Mouse (Mus musculus): Measurements from ENCODE around the gene Slfn5.
"Not testable (repeated sequence)": the region's sequence is repeated elsewhere in the genome, so short reads cannot be mapped to it uniquely, and the experiment has no call there.

Gene Slfn5

GRCm38 (mm10) chr11:82950736-82951481 lies at the start of gene Slfn5:
Gene Slfn5 (plus strand): TSS chr11:82951349.
- peak; percentile 62 to 74 for DNase-seq

- DNase-seq = no peak
These were observed 49.4 kb upstream of the Slfn5 start for GRCm38 (mm10) chr11:82901606-82902310.

- no peak for DNase-seq
These were observed 46.2 kb upstream of the Slfn5 start for GRCm38 (mm10) chr11:82904952-82905351.

- no peak for DNase-seq
These were observed 45.3 kb upstream of the Slfn5 start for GRCm38 (mm10) chr11:82905816-82906215.

- peak; percentile 96 to 97 for DNase-seq
These were observed 43.2 kb upstream of the Slfn5 start, which contains the start of gene Nle1 for GRCm38 (mm10) chr11:82907651-82908607. Gene Nle1 (minus strand): TSS chr11:82908411.

- peak in 1 of 2 experiments; percentile 11 for DNase-seq
These were observed 42.5 kb upstream of the Slfn5 start for GRCm38 (mm10) chr11:82908608-82908989.

GRCm38 (mm10) chr11:82910250-82910649 lies 40.9 kb upstream of the Slfn5 start, which contains the start of gene Unc45b:
Gene Unc45b (plus strand): TSS chr11:82910550.
- DNase-seq = no peak

- DNase-seq = no peak
These were observed 40.3 kb upstream of the Slfn5 start for GRCm38 (mm10) chr11:82910679-82911389.

- DNase-seq = peak; percentile 89
These were observed 36.3 kb upstream of the Slfn5 start for GRCm38 (mm10) chr11:82914711-82915352.

GRCm38 (mm10) chr11:82920768-82921167 lies 30.4 kb upstream of the Slfn5 start:
- no peak for DNase-seq

- no peak for DNase-seq
These were observed 29.5 kb upstream of the Slfn5 start for GRCm38 (mm10) chr11:82921691-82922090.

- not testable (repeated sequence) for DNase-seq
These were observed 27.2 kb upstream of the Slfn5 start for GRCm38 (mm10) chr11:82923910-82924309.

GRCm38 (mm10) chr11:82928897-82929632 lies 22.1 kb upstream of the Slfn5 start:
- DNase-seq = no peak

- no peak for DNase-seq
These were observed 21.6 kb upstream of the Slfn5 start for GRCm38 (mm10) chr11:82929633-82929950.

- DNase-seq = peak; percentile 48 to 54
These were observed 20.7 kb upstream of the Slfn5 start for GRCm38 (mm10) chr11:82930391-82930955.

- peak in 1 of 2 experiments; percentile 28 for DNase-seq
These were observed 20.0 kb upstream of the Slfn5 start for GRCm38 (mm10) chr11:82931161-82931560.

- peak; percentile 34 to 40 for DNase-seq
These were observed 19.3 kb upstream of the Slfn5 start for GRCm38 (mm10) chr11:82931671-82932450.

GRCm38 (mm10) chr11:82933186-82933585 lies 18.0 kb upstream of the Slfn5 start:
- peak in 1 of 2 experiments; percentile 11 for DNase-seq

GRCm38 (mm10) chr11:82943336-82943735 lies 7.8 kb upstream of the Slfn5 start:
- no peak for DNase-seq

- no peak for DNase-seq
These were observed 5.5 kb upstream of the Slfn5 start for GRCm38 (mm10) chr11:82945636-82946035.

Data from kidney, postnatal 4 days (tissue).